Mouse (Mus musculus) retina, postnatal 1 day (tissue): Measurements from ENCODE around the gene Catsper2.
"Not testable (repeated sequence)": the region's sequence is repeated elsewhere in the genome, so short reads cannot be mapped to it uniquely, and the experiment has no call there.

Experiments used
- DNase-seq: peaks from one replicate; pipeline ENCODE4 v3.0.0-alpha.2; 2012

Catsper2 gene

DNA sequence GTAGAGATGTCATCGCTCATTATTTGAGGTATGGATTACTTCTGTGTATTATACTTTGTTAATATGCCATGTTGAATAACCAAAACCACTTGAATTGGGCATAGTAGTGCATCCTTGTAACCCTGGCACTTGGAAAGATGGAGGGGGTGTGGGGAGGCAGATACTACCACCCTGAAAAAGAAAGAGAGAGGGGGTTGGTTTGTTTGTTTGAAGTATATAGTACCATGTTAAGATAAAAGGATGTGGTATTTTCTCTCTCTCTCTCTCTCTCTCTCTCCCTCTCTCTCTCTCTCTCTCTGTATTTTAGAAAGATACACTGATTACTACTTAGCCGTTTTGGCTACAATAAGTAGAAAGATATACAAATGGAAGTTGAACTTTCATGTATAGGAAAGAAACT is 12.3 kb upstream of the Catsper2 start:
- DNase-seq, result no peak

- DNase-seq, result no peak
These were observed 9.6 kb upstream of the Catsper2 start for GRCm38 (mm10) chr2:121423166-121423565.

DNA sequence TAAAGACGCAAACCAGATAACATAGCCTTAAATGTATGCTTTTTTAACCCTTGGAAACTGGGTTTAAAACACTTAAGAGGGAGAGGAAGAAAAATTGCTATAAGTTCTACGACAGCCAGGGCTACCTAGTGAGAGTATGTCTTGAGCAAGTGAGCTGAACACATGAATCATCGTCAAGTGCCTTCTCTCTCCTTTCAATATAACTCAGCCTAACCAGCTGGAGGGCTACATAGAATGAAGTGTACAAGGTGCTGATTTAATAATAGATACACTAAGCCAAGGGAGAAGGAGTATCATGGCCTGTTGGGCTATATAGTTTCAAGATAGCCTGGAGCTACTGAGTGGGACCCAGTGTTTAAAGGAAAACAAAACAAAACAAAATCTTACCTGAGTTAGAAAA is 4.9 kb upstream of the Catsper2 start:
- no peak for DNase-seq

GRCm38 (mm10) chr2:121416356-121416755 is 2.8 kb upstream of the Catsper2 start:
- DNase-seq, result no peak

- DNase-seq, result no peak
These were observed 2.0 kb upstream of the Catsper2 start for GRCm38 (mm10) chr2:121415591-121415990.

GRCm38 (mm10) chr2:121415103-121415502 is 1.5 kb upstream of the Catsper2 start:
- no peak for DNase-seq

- no peak for DNase-seq
These were observed 620 bp upstream of the Catsper2 start for GRCm38 (mm10) chr2:121414139-121414685.

GRCm38 (mm10) chr2:121412843-121413386 is 677 bp downstream of the Catsper2 start:
- no peak for DNase-seq

GRCm38 (mm10) chr2:121408160-121408559 is 5.4 kb downstream of the Catsper2 start:
- peak; percentile 57 for DNase-seq

DNA sequence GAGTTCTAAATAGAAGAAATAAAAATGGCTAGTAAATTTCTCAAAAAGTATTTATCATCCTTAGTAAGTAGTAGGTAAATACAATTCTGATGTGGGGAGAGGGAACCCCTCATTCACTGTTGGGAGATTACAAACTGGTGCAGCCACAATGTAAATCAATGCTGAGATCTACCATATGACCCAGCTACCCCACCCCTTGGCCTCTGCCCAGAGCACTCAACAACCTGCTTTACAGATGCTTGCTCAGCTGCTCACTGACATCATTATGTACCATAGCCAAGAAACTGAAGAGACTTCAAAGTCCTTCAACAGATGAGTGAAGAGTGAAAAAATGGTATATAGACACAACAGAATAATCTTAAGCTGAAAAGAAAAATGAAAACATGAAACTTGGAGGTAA is 10.3 kb downstream of the Catsper2 start:
- no peak for DNase-seq

- peak; percentile 87 for DNase-seq
These were observed 17.0 kb downstream of the Catsper2 start for GRCm38 (mm10) chr2:121396624-121397023.

DNA sequence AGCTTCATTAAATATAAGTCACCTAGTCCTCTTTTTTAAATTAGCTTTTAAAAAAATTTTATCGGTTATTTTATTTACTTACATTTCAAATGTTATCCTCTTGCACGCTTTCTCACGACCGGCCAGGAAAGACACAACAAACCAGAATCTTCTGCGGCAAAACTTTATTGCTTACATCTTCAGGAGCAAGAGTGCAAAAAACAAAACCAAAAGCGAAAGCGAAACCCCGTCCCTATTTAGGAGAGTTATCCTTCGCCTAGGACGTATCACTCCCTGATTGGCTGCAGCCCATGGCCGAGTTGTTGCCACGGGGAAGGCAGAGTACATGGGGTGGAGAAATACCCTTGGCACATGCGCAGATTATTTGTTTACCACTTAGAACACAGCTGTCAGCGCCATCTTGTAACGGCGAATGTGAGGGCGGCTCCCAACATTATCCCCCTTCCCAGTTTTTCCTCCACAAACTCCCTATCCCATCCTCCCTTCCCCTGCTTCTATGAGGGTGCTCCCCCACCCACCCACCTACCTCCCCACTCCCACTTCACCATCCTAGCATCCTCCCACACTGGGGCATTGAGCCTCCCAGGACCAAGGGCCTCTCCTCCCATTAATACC is 26.5 kb downstream of the Catsper2 start, which contains the start of gene Strc:
Gene Strc (minus strand): TSS at position 208 of the 615 bp plus-strand sequence.
- DNase-seq, result not testable (repeated sequence)

DNA sequence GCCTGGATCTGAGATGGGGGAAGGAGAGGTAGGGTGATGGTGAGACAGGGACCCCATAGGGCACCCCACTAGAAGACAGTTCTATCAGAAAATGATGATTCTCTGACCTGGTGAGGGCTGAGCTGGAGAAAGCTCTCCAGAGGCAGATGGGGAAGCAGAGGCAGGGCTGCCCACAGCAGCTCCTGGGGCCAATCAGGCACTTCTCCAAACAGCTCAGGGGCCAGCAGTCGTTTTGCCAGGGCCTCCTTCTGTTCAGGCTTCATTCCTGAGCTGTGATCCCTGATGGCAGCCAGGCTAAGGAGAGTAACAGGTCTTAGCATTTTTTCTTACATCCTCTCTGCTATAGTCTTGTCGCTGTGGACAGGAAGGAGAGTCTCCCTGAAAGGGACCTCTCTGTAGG is 38.8 kb downstream of the Catsper2 start:
- DNase-seq, result no peak

GRCm38 (mm10) chr2:121372266-121372665 is 41.3 kb downstream of the Catsper2 start:
- DNase-seq, result no peak

DNA sequence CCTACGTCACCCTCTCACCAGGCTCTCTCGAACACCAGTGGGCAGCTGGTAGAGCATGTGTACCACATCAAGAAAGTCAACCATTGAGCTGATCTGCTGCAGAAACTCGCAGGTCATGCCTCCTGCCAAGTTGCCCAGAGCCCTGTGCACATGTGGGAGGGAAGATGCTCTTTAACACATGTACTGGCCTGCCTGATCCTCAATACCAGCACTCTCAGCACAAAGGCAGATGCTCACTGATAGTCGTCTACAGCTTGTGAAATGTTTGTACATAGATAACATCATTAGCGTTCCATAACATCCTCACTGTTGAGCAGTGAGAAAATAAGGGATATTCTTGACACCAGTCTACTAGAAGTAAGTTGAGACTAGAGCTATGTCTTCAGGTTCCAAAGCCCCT is 42.7 kb downstream of the Catsper2 start:
- no peak for DNase-seq

- DNase-seq, result no peak
These were observed 44.8 kb downstream of the Catsper2 start for GRCm38 (mm10) chr2:121368831-121369230.

GRCm38 (mm10) chr2:121363656-121364055 is 49.9 kb downstream of the Catsper2 start:
- DNase-seq, result no peak

- DNase-seq, result peak; percentile 21
These were observed 54.1 kb downstream of the Catsper2 start for GRCm38 (mm10) chr2:121359461-121359860.

- DNase-seq, result peak; percentile 66
These were observed 55.2 kb downstream of the Catsper2 start for GRCm38 (mm10) chr2:121358381-121358780.

GRCm38 (mm10) chr2:121357961-121358360 is 55.6 kb downstream of the Catsper2 start:
- DNase-seq, result no peak

DNA sequence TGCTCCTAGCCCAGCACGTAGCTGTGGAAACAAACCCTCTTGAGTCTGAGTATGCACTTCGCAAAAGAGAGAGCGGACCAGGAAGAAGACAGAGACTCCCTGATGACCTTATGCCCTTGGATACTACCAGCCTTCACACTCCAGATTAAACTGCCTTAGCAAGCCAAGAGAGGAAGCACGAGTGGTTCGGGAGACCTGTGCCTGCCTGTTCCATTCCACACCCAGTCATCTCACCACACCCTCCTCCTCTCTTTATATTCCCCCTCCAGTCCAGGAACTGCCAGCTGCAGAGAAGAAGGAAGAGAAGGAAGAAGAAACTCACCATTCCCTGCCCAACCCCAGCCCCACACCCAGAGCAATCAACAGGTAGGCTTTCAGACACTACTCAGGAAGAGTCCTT is 56.1 kb downstream of the Catsper2 start, which contains the start of gene Ckmt1:
Gene Ckmt1 (plus strand): TSS at position 221 of the 400 bp plus-strand sequence.
- no peak for DNase-seq

DNA sequence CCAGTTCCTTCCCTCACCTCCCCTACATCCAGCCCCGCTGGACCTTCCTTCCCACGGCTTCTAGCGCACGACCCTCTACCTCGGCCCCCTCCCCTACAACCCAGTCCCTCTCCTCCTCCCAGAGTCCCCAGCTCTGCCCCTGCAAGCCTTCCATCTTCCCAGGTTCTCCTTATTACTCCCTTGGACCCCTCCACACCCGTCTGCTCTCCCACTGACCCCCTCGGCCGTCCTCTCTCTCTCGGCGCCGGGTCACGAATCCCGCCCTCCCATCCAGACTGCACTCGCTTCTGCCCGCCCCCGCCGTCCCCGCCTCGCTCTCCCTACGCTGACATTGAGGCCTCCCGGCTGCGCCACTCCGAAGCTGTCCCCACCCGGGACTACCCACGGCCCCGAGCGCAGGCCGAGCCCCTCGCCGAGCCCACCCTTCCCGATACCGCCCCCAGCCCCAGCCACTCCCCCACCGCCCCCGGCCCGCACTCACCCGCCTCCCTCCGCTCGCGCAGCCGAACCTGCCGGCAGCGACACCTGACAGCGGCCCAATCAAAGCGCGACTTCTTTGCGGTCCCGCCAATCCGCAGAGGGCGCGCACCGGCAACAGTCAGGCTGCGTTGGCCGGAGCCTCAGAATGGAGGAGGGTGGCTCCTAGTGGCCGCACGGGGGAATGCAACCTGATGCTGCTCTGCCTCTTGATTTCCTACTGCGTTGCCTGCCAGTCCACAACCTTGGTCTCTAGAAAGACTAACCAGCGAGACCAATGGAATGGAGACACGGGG is 58.6 kb downstream of the Catsper2 start, which contains the start of gene Ppip5k1:
Gene Ppip5k1 (minus strand): TSS at position 577 of the 773 bp plus-strand sequence.
- DNase-seq, result peak; percentile 98

- no peak for DNase-seq
These were observed 59.2 kb downstream of the Catsper2 start for GRCm38 (mm10) chr2:121354378-121354777.

GRCm38 (mm10) chr2:121353156-121353555 is 60.4 kb downstream of the Catsper2 start:
- DNase-seq, result no peak
